Mouse (Mus musculus) hindbrain, embryonic 16.5 days (tissue): Measurements from ENCODE around the gene Onecut3. TPM values are rescaled to one million over a fixed set of nuclear protein-coding genes. Genes with fewer than 3 reads are reported as not detected.

Experiments used
- polyA plus RNA-seq: library from polyadenylated mRNA; unstranded; fragments of >200 nt; fragmentation: Nextera tagmentation; extraction: Ambion mirVana; gene quantifications from 2 replicates; pipeline ENCODE4 v1.2.1, GENCODE M21; 2015

Onecut3 gene
- polyA plus RNA-seq, 1 experiment from 2014 or later, result 1.2 TPM

Other genes starting within 250 kb of the Onecut3 start
- 349 and 361 TPM in 2 replicates for gene Ndufs7, start 245.7 kb upstream of the Onecut3 start, polyA plus RNA-seq
- gene Gamt, start 233.8 kb upstream of the Onecut3 start, polyA plus RNA-seq, result 31.8 and 32.6 TPM in 2 replicates
- gene Dazap1, start 233.3 kb upstream of the Onecut3 start, polyA plus RNA-seq, result 38.4 and 38.5 TPM in 2 replicates
- gene Rps15, start 202.4 kb upstream of the Onecut3 start, polyA plus RNA-seq, result 491 and 527 TPM in 2 replicates
- gene Apc2, start 198.9 kb upstream of the Onecut3 start, polyA plus RNA-seq, result 139 and 149 TPM in 2 replicates
- 31.7 and 32.8 TPM in 2 replicates for gene 2310011J03Rik, start 174.3 kb upstream of the Onecut3 start, polyA plus RNA-seq
- 8.1 and 8.5 TPM in 2 replicates for gene Pcsk4, start 165.3 kb upstream of the Onecut3 start, polyA plus RNA-seq
- 7.5 and 7.6 TPM in 2 replicates for gene Reep6, start 164.9 kb upstream of the Onecut3 start, polyA plus RNA-seq
- gene Adamtsl5, start 146.4 kb upstream of the Onecut3 start, polyA plus RNA-seq, result 1.1 and 1.8 TPM in 2 replicates
- 9.3 and 11.0 TPM in 2 replicates for gene Plk5, start 138.4 kb upstream of the Onecut3 start, polyA plus RNA-seq
- 9.1 and 9.2 TPM in 2 replicates for gene Mex3d, start 107.2 kb upstream of the Onecut3 start, polyA plus RNA-seq
- gene Mbd3, start 95.3 kb upstream of the Onecut3 start, polyA plus RNA-seq, result 196 and 207 TPM in 2 replicates
- 704 and 759 TPM in 2 replicates for gene Uqcr11, start 88.0 kb upstream of the Onecut3 start, polyA plus RNA-seq
- 32.5 and 45.3 TPM in 2 replicates for gene Tcf3, start 61.2 kb upstream of the Onecut3 start, polyA plus RNA-seq
- gene Atp8b3, start 44.3 kb downstream of the Onecut3 start, polyA plus RNA-seq, result 1.5 and 1.6 TPM in 2 replicates
- 25.8 and 26.5 TPM in 2 replicates for gene Rexo1, start 66.7 kb downstream of the Onecut3 start, polyA plus RNA-seq
- 5.1 and 5.8 TPM in 2 replicates for gene Klf16, start 82.5 kb downstream of the Onecut3 start, polyA plus RNA-seq
- gene Abhd17a, start 95.5 kb downstream of the Onecut3 start, polyA plus RNA-seq, result 127 and 130 TPM in 2 replicates
- gene Scamp4, start 108.0 kb downstream of the Onecut3 start, polyA plus RNA-seq, result 73.6 and 80.8 TPM in 2 replicates
- 5.2 and 6.4 TPM in 2 replicates for gene Adat3, start 108.0 kb downstream of the Onecut3 start, polyA plus RNA-seq
- gene Gm49322, start 111.2 kb downstream of the Onecut3 start, polyA plus RNA-seq, result 2.3 and 3.1 TPM in 2 replicates
- 24.9 and 77.7 TPM in 2 replicates for gene Csnk1g2, start 128.0 kb downstream of the Onecut3 start, polyA plus RNA-seq
- gene Btbd2, start 162.2 kb downstream of the Onecut3 start, polyA plus RNA-seq, result 21.2 and 83.2 TPM in 2 replicates
- 35.6 and 55.7 TPM in 2 replicates for gene Mknk2, start 183.3 kb downstream of the Onecut3 start, polyA plus RNA-seq
- 56.9 and 59.5 TPM in 2 replicates for gene Mob3a, start 207.1 kb downstream of the Onecut3 start, polyA plus RNA-seq
- gene Izumo4, start 207.3 kb downstream of the Onecut3 start, polyA plus RNA-seq, result 43.7 and 50.4 TPM in 2 replicates
- 102 and 105 TPM in 2 replicates for gene Ap3d1, start 247.4 kb downstream of the Onecut3 start, polyA plus RNA-seq